ENCODE assay signal across 11 mouse cellular contexts in the genomic region with DNA sequence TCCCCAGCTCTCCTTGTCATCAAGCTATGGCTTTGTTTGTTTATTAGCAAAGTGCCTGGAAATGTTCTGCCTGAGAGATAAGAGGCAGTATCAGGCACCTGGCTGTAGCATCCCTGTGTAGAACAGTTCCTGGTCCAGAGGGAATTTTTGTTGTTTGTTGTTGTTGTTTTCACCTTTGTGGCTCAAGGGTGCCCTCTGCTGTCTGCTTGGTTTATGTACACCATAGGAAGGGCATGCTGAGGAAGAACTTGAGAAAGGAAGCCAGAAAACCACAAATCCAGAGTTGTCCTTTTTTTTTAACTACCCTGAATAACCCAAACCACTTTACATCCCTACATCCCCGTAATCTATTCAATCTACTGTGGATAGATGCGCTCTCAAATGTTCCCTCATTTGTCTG.
A peak's percentile ranks its signal among the peaks of the same experiment; 100 is the strongest.
DNase-seq lines count a peak whose midpoint lies in the region; ATAC-seq and TF ChIP-seq lines count a peak whose summit lies in the region.
"Had no signal": no experiment of that assay in that cellular context is flagged by ENCODE, and none has a peak within 500 bp of the region (broad histone marks: within the 10 kb centered on the region; RNA-seq: fewer than 3 reads in every experiment).

No protein-coding gene starts in this region.

- no peak overlapping the region for H3K27ac ChIP-seq in intestine, postnatal 0 days (ENCODE audit: low read depth, low read length)
- H3K27ac ChIP-seq in intestine, embryonic 15.5 days: no peak overlapping the region
- H3K27ac ChIP-seq in ES-Bruce4 (ENCODE audit: insufficient read depth, low read length): no peak overlapping the region
- H3K27ac ChIP-seq in heart, embryonic 12.5 days (ENCODE audit: poor library complexity, severe bottlenecking): no peak overlapping the region
- H3K27ac ChIP-seq: embryonic facial prominence, embryonic 12.5 days; liver, embryonic 13.5 days had no signal

- TF ChIP-seq EP300 in ES-Bruce4 (IDR thresholded peaks at IDR 0.05; ENCODE audit: insufficient read depth, low read depth, low read length): no peak

- no peaks in the 10 kb centered on the region for H3K4me1 ChIP-seq in intestine, postnatal 0 days (replicated peaks; ENCODE audit: control insufficient read depth, insufficient read depth, low read length)
- H3K4me1 ChIP-seq in intestine, embryonic 15.5 days (replicated peaks): 0 out of 2 replicates have a peak, but pooled peaks cover 3% of the 10 kb centered on the region
- no peaks in the 10 kb centered on the region for H3K4me1 ChIP-seq in ES-Bruce4 (ENCODE audit: control insufficient read depth, insufficient read depth, low read length)
- H3K4me1 ChIP-seq in heart, embryonic 12.5 days (replicated peaks): peaks cover 19% of the 10 kb centered on the region; the same call in 1 of the 2 replicates
- H3K4me1 ChIP-seq: liver, embryonic 13.5 days had no signal

- DNase-seq in 3T3-L1 (ENCODE audit: low read depth, low spot score): peak; percentile 56
- DNase-seq in forelimb bud, embryonic 11.5 days (ENCODE audit: low read depth, low spot score): peak; percentile 27
- DNase-seq in gastrocnemius, postnatal 10 days: no peak
- DNase-seq in left cerebral cortex, postnatal 25 days (ENCODE audit: low spot score in 2 of 2): no peak
- DNase-seq: heart, adult 11 months; liver, embryonic 13.5 days had no signal

- WGBS in intestine, postnatal 0 days: 72% methylated on average over 2 of the region's 2 CpGs
- 69% methylated on average over 2 of the region's 2 CpGs for WGBS in intestine, embryonic 15.5 days
- 68% methylated on average over 2 of the region's 2 CpGs for WGBS in heart, embryonic 12.5 days

- no peak for ATAC-seq in intestine, postnatal 0 days
- no peak for ATAC-seq in intestine, embryonic 15.5 days
- no peak for ATAC-seq in heart, embryonic 12.5 days (ENCODE audit: insufficient number of reproducible peaks, low FRiP score)

- no peak for TF ChIP-seq POLR2A in ES-Bruce4 (IDR thresholded peaks at IDR 0.05; ENCODE audit: insufficient read depth, low read length)

- no peaks in the 10 kb centered on the region for H3K9me3 ChIP-seq in intestine, postnatal 0 days (ENCODE audit: control insufficient read depth)
- no peaks in the 10 kb centered on the region for H3K9me3 ChIP-seq in intestine, embryonic 15.5 days
- H3K9me3 ChIP-seq in ES-Bruce4 (replicated peaks; ENCODE audit: control insufficient read depth, insufficient read depth, low read length, poor library complexity, severe bottlenecking): no peaks in the 10 kb centered on the region
- H3K9me3 ChIP-seq in heart, embryonic 12.5 days (replicated peaks): no peaks in the 10 kb centered on the region
- H3K9me3 ChIP-seq: embryonic facial prominence, embryonic 12.5 days; liver, embryonic 13.5 days had no signal

- no peak overlapping the region for H3K4me2 ChIP-seq in intestine, postnatal 0 days (replicated peaks; ENCODE audit: low read depth)
- H3K4me2 ChIP-seq in intestine, embryonic 15.5 days (replicated peaks): no peak overlapping the region
- H3K4me2 ChIP-seq in heart, embryonic 12.5 days: no peak overlapping the region
- H3K4me2 ChIP-seq: embryonic facial prominence, embryonic 12.5 days; liver, embryonic 13.5 days had no signal

- H3K36me3 ChIP-seq in intestine, postnatal 0 days (ENCODE audit: control insufficient read depth, insufficient read depth): no peaks in the 10 kb centered on the region
- no peaks in the 10 kb centered on the region for H3K36me3 ChIP-seq in intestine, embryonic 15.5 days
- no peaks in the 10 kb centered on the region for H3K36me3 ChIP-seq in ES-Bruce4 (ENCODE audit: control insufficient read depth, insufficient read depth, low read length, poor library complexity, severe bottlenecking)
- H3K36me3 ChIP-seq in heart, embryonic 12.5 days: no peaks in the 10 kb centered on the region
- H3K36me3 ChIP-seq: embryonic facial prominence, embryonic 12.5 days; liver, embryonic 13.5 days had no signal

- no peak overlapping the region for H3K4me3 ChIP-seq in intestine, postnatal 0 days (ENCODE audit: low read depth, low read length)
- no peak overlapping the region for H3K4me3 ChIP-seq in intestine, embryonic 15.5 days (replicated peaks)
- no peak overlapping the region for H3K4me3 ChIP-seq in ES-Bruce4 (ENCODE audit: low read depth, low read length)
- H3K4me3 ChIP-seq in heart, embryonic 12.5 days: no peak overlapping the region
- H3K4me3 ChIP-seq: embryonic facial prominence, embryonic 12.5 days; liver, embryonic 13.5 days had no signal

- H3K9ac ChIP-seq in intestine, postnatal 0 days (ENCODE audit: low read depth, low read length): no peak overlapping the region
- H3K9ac ChIP-seq in intestine, embryonic 15.5 days: no peak overlapping the region
- no peak overlapping the region for H3K9ac ChIP-seq in ES-Bruce4 (ENCODE audit: low read depth, poor library complexity, severe bottlenecking)
- H3K9ac ChIP-seq in heart, embryonic 12.5 days: no peak overlapping the region
- H3K9ac ChIP-seq: embryonic facial prominence, embryonic 12.5 days; liver, embryonic 13.5 days had no signal

- no peaks in the 10 kb centered on the region for H3K27me3 ChIP-seq in intestine, postnatal 0 days (replicated peaks; ENCODE audit: control insufficient read depth, insufficient read depth, low read length)
- H3K27me3 ChIP-seq in intestine, embryonic 15.5 days (replicated peaks): no peaks in the 10 kb centered on the region
- no peaks in the 10 kb centered on the region for H3K27me3 ChIP-seq in ES-Bruce4 (ENCODE audit: control insufficient read depth, insufficient read depth, low read length, poor library complexity, severe bottlenecking)
- H3K27me3 ChIP-seq in heart, embryonic 12.5 days (replicated peaks): no peaks in the 10 kb centered on the region
- H3K27me3 ChIP-seq: embryonic facial prominence, embryonic 12.5 days; liver, embryonic 13.5 days had no signal

- intact Hi-C loops in left cerebral cortex, postnatal 25 days (cut with DNase I): no loop called here

- TF ChIP-seq CTCF in intestine, postnatal 0 days (IDR thresholded peaks at IDR 0.05; ENCODE audit: low read depth): peak; percentile 65
- TF ChIP-seq CTCF in ES-Bruce4 (IDR thresholded peaks at IDR 0.05; ENCODE audit: low read depth, low read length): peak; percentile 6

Comparison
In these comparisons a context has a peak if more than half of its experiments do, and no peak if none do; other contexts are left out.
1. DNase-seq: peak in 3T3-L1 (single experiment) and forelimb bud, embryonic 11.5 days (single experiment); none in gastrocnemius, postnatal 10 days (single experiment) and left cerebral cortex, postnatal 25 days (0 of 2).